Mouse (Mus musculus): ENCODE data around the gene Ryk.

Gene Ryk

DNA sequence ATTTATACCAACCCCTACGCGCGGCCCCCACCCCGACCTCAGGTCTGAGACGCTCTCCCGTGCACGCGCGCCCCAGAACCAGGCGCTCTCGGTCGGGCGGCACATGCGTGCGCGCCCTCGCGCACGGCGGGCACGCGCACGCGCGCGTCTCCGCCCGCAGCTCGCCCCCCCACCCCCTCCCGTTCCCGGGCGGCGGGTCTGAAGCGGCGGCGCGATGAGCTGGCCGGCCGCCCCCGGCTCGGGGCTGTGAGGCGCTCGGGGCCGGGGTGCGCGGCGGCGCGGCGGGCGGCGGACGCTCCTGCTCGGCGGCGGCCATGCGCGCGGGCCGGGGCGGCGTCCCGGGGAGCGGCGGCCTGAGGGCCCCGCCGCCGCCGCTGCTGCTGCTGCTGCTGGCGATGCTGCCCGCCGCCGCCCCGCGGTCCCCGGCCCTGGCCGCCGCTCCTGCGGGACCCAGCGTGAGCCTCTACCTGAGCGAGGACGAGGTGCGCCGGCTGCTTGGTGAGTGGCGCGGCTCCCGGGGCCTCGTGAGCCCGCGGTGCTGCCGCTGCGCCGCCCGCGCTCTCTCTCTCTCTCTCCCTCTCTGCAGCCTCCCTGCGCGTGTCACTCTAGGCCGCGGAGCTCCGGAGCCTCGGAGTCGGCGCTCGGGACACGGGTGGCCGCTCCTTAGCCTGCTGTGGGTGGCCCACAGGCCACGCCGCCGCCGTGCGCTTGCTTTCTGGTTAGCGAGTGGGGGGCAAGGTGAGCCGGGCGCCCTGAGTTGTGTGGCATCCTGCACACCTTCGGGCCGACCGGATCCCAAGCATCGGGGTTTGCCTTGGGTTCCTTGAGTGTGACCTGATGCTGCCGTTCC, at the start of gene Ryk:
Gene Ryk, plus strand, starts transcription at position 176 of the 850 bp plus-strand sequence.
- DNase-seq (ENCODE audit: low read depth) = peak; percentile 91

DNA sequence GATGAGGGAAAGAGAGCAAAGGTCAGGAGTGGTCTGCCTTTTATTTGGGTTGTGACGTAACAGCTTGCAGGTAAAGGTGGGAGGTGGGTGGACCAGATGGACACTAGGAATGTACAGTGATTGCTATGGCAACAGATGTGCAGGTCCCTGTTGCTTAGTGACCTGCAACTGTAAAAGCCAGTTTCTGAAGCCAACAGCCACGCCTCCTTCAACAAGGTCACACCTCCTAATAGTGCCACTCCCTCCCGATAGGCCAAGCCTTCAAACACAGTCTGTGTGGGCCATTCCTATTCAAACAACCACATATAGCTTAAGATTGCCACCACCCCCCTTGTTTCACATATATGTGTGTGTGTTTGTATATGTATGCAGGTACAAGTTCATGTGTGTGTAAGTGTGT, 45.2 kb upstream of the Ryk start:
- DNase-seq (ENCODE audit: low read depth) = no peak

GRCm38 (mm10) chr9:102791845-102792244, 42.9 kb upstream of the Ryk start:
- no peak for DNase-seq (ENCODE audit: low read depth)

DNA sequence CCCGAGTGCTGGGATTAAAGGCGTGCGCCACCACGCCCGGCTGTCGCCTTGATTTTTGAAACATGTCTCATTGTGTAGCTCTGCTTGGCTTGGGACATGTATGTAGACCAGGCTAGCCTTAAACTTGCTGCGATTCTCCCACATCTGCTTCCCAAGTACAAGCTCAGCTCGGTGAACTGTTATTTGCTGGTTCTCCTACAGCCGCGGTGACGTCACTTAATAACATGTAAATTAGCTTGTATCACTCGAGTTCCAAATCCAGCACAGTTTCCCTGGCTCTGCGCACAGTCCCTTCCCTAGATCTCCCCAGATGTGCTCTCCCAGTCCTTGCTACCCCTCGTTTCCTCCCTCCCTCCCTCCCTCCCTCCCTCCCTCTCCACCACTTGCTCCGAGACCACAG, 41.9 kb upstream of the Ryk start:
- no peak for DNase-seq (ENCODE audit: low read depth)

DNA sequence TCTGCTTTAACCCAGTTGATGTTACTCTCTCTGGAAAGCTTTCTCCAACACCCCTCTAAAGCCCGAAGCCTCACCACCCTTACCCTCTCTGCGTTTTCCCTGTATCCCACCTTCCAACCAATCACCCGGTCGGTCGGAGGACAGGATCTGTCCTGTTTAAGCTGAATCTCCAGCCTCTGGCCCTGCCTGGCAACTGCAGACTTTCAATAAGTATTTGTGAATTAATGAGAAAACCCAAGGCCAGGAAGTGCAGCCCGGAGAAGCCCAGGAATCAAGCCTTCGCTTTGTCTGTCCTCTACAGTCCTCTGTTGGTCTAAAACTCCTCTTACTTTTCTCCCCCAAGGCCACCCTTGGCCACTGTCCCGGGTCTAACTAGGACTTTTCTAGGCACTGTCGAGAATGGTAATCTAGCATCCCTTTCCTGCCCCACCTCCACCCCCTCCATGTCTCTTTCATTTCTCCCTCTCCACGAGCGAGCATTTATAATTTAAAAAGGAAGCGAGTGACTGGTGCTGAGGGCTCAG, 41.4 kb upstream of the Ryk start:
- DNase-seq (ENCODE audit: low read depth) = no peak

- DNase-seq (ENCODE audit: low read depth) = peak; percentile 58
These were observed 36.3 kb upstream of the Ryk start for GRCm38 (mm10) chr9:102798406-102798805.

DNA sequence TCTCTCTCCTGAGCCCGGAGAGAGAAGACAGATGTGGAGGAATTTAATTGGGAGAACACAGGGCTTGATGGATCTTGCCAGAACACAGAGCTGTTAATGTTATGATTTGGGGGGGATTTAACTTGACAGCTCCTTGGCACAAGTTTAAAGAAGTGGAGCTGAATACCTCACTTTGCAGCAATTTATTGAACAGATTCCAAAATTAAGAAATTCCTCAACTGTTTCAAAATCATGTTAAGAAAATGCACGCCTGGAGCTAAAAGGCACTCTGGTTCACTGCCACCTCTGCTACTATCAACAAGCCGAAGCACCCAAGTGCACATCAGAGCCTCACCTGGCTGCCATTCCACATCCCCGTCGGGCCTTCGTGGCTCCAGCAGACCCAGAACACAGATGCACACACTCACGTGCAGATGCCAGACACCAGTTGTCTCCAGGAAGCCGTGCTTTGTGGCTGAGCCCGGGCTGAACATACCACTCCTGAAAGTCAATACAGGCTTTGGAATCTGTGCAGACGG, 28.6 kb upstream of the Ryk start:
- DNase-seq (ENCODE audit: low read depth) = peak; percentile 70

- DNase-seq (ENCODE audit: low read depth) = no peak
These were observed 23.5 kb upstream of the Ryk start for GRCm38 (mm10) chr9:102811192-102811591.

- DNase-seq (ENCODE audit: low read depth) = peak; percentile 72
These were observed 16.5 kb upstream of the Ryk start for GRCm38 (mm10) chr9:102818228-102818627.

GRCm38 (mm10) chr9:102828604-102829003, 6.1 kb upstream of the Ryk start:
- DNase-seq (ENCODE audit: low read depth) = no peak

DNA sequence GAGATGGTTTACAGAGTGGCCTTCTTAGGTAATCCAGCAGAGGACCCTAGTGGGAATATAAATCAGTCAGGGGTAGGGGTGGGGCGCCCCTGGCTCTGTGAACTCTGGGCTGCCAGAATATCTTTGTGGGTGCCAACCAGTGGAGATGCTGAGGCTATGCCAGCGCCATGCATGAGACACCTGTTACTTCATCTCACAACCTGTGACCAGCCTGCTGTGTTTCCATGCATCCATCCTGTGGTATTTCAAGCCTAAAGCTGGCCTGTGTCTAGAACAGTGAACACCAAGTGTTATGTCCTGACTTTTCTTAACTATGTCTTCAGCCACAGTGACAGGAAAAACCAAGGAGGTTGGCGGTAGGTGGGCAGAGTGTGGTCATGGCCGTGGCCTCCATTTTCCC, 3.2 kb upstream of the Ryk start:
- DNase-seq (ENCODE audit: low read depth) = no peak

DNA sequence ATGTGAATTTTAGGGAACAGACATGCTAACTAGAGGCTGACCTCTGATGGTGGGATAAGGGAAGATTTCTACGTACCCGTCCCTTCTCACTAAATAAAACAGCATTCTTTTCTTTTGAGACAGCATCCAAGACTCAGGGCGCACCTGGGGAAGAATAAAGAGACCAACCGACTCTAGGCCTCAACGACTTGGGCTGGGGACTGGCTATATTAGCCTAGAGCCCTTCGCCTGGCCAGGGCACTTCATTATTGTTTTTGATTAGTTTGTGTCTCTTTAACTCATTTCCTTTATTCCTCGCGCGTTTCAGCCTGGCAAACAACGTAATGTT, 339 bp upstream of the Ryk start:
- no peak for DNase-seq (ENCODE audit: low read depth)

DNA sequence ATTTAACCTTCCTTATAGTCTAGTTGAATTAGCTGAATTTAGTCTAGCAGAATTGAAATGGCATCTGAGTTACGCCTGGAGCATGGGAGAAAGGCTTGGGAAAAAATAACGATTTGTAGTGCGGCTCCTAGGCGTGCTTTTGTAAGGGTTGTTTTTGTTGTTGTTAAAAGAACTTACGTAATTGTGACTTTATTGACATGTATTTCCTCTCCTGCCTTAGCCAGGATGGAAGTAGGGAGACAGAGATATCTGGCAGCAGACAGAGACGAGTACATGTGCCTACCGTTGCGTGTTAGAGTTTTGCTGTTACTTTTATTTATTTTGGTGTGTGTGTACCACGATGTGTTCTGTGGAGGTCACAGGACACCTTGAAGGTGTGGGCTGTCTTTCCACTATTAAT, 1.6 kb downstream of the Ryk start:
- DNase-seq (ENCODE audit: low read depth) = no peak

GRCm38 (mm10) chr9:102840792-102841778, 6.4 kb downstream of the Ryk start:
- peak; percentile 46 for DNase-seq (ENCODE audit: low read depth)

GRCm38 (mm10) chr9:102841832-102842231, 7.1 kb downstream of the Ryk start:
- DNase-seq (ENCODE audit: low read depth) = peak; percentile 53

- DNase-seq (ENCODE audit: low read depth) = peak; percentile 89
These were observed 7.8 kb downstream of the Ryk start for GRCm38 (mm10) chr9:102842498-102842897.

DNA sequence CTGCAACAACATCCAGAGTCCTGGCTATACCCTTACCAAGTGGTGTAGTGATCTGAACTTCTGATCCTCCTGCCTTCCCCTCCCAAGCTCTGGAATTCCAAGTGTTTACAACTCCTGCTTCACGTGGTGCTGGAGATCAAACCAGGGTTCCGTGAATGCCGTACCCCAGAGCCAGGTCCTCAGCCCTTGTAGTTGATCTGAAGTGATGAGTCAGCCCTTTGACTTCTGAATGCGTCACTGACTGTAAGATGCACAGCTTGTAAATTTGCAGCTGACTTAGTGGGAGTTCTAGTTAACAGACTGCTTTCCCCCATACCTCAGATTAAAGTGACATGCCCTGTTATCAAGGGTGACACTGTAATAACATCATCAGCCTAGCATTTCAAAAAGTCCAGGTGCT, 8.9 kb downstream of the Ryk start:
- peak; percentile 80 for DNase-seq (ENCODE audit: low read depth)

GRCm38 (mm10) chr9:102845851-102846250, 11.1 kb downstream of the Ryk start:
- DNase-seq (ENCODE audit: low read depth) = no peak

DNA sequence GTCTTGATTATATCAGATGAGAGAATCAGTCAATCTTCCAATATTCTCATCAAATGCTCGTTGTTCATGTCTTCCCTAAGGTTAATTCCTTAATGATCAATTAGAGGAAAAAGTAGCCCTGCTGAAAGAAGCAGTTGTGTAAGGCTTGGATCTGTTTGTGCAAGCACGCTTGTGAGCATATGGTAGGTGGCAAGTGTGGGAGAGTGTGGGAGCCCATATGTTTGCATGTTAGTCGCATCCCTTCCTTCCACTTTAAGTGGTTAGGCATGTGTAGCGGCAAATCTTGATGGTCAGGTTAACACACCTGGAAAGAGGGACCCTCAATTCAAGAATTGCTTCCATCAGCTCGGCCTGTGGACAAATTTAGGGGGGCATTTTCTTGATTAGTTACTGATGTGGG, 11.6 kb downstream of the Ryk start:
- no peak for DNase-seq (ENCODE audit: low read depth)

DNA sequence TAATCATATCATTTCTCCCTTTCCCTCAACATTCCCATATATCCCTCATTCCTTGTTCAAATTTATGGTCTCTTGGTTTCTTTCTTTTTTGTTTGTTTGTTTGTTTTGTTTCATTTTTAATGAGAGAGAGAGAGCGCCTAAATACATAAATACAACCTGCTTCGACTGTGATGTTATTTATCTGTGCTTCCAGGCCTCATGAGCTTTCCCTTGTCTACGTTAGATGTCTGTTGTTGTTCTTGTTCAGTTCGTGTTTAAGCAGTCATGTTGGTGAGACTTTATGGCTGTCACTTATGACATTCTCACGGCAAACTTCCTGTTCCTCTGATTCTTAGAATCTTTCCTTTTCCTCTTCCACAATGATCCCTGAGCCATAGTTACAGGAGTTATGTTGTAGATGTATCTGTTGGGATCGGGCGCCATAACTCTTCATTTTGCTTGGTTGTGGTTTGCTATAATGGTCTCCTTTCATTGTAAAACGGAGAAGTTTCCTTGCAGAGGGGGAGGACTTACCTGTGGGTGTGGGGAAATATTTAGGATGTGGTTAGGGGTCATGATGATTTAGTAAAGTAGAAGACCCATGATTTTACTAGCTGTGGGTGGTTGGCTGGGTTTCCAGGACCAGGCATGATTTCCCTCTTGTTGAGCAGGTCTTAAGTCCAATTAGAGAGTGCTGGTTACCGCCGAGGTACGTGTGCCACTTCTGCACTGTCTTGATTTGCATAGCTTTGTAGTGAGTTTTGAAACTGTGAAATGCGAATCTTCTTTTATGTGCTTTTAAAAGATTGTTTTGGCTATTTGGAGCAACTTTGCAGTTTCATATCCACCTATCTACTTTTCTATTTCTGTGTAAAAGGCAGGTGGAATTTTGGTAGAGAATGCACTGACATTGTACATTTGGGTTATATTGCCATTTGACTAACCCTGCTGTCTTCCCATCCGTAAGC, 17.6 kb downstream of the Ryk start:
- no peak for DNase-seq (ENCODE audit: low read depth)

GRCm38 (mm10) chr9:102857856-102858255, 23.1 kb downstream of the Ryk start:
- no peak for DNase-seq (ENCODE audit: low read depth)

All from NIH3T3 (cell line).